Mouse (Mus musculus): ENCODE data around the gene Slco2a1. TPM values are rescaled to one million over a fixed set of nuclear protein-coding genes. Genes with fewer than 3 reads are reported as not detected.

Gene Slco2a1
- polyA plus RNA-seq, 2 experiments = 5.1 to 7.2 TPM

GRCm38 (mm10) chr9:103112471-103113271 lies 124.2 kb downstream of the Slco2a1 start:
- Histone ChIP-seq H3K4me1 (ENCODE audit: control insufficient read depth, insufficient read depth, low read length) (peaks cover 12% of the 10 kb centered on the region), H3K27me3 (ENCODE audit: control insufficient read depth, insufficient read depth, low read length) (peaks cover 35% of the 10 kb centered on the region), H3K4me2 (replicated peaks; ENCODE audit: low read depth, low read length, severe bottlenecking) (peak overlapping the region; percentile 94), H3K9ac (ENCODE audit: low read depth, low read length, severe bottlenecking) (peak overlapping the region; percentile 69), H3K36me3 (ENCODE audit: control insufficient read depth, insufficient read depth, low read length) (no peaks in the 10 kb centered on the region), H3K9me3 (ENCODE audit: control insufficient read depth, low read length) (no peaks in the 10 kb centered on the region), H3K27ac (replicated peaks; ENCODE audit: low read depth, low read length) (no peak overlapping the region), H3K4me3 (replicated peaks; ENCODE audit: low read length) (peak overlapping the region; percentile 71)
- TF ChIP-seq POLR2A (IDR thresholded peaks at IDR 0.05; ENCODE audit: borderline replicate concordance, extremely low read depth, insufficient read depth, insufficient read length) = no peak
- DNase-seq (ENCODE audit: low spot score) (no peak), ATAC-seq (ENCODE audit: low FRiP score, low read depth) (no peak)
- WGBS = 4% methylated on average over 35 of the region's 35 CpGs

GRCm38 (mm10) chr9:103113351-103113750 lies 124.8 kb downstream of the Slco2a1 start:
- Histone ChIP-seq H3K9ac (ENCODE audit: low read depth, low read length, severe bottlenecking) (no peak overlapping the region), H3K9me3 (ENCODE audit: control insufficient read depth, low read length) (no peaks in the 10 kb centered on the region), H3K4me2 (replicated peaks; ENCODE audit: low read depth, low read length, severe bottlenecking) (0 out of 2 replicates have a peak overlapping the region, but pooled peaks have one; percentile 94), H3K36me3 (ENCODE audit: control insufficient read depth, insufficient read depth, low read length) (no peaks in the 10 kb centered on the region), H3K27ac (replicated peaks; ENCODE audit: low read depth, low read length) (no peak overlapping the region), H3K4me1 (ENCODE audit: control insufficient read depth, insufficient read depth, low read length) (peaks cover 12% of the 10 kb centered on the region), H3K27me3 (ENCODE audit: control insufficient read depth, insufficient read depth, low read length) (peaks cover 35% of the 10 kb centered on the region), H3K4me3 (replicated peaks; ENCODE audit: low read length) (no peak overlapping the region)
- DNase-seq (ENCODE audit: low spot score) = no peak
- TF ChIP-seq POLR2A (IDR thresholded peaks at IDR 0.05; ENCODE audit: borderline replicate concordance, extremely low read depth, insufficient read depth, insufficient read length) = no peak
- 45% methylated on average over 10 of the region's 11 CpGs for WGBS
- no peak for ATAC-seq (ENCODE audit: low FRiP score, low read depth)

GRCm38 (mm10) chr9:103114326-103114725 lies 125.8 kb downstream of the Slco2a1 start:
- H3K9me3 ChIP-seq (ENCODE audit: control insufficient read depth, low read length) = no peaks in the 10 kb centered on the region
- no peak for ATAC-seq (ENCODE audit: low FRiP score, low read depth)
- H3K27ac ChIP-seq (replicated peaks; ENCODE audit: low read depth, low read length) = no peak overlapping the region
- TF ChIP-seq POLR2A (IDR thresholded peaks at IDR 0.05; ENCODE audit: borderline replicate concordance, extremely low read depth, insufficient read depth, insufficient read length) = no peak
- H3K4me3 ChIP-seq (replicated peaks; ENCODE audit: low read length) = no peak overlapping the region
- 64% methylated on average over 8 of the region's 8 CpGs for WGBS
- H3K9ac ChIP-seq (ENCODE audit: low read depth, low read length, severe bottlenecking) = no peak overlapping the region
- no peaks in the 10 kb centered on the region for H3K36me3 ChIP-seq (ENCODE audit: control insufficient read depth, insufficient read depth, low read length)
- peaks cover 9% of the 10 kb centered on the region for H3K4me1 ChIP-seq (ENCODE audit: control insufficient read depth, insufficient read depth, low read length)
- DNase-seq (ENCODE audit: low spot score) = no peak
- H3K27me3 ChIP-seq (ENCODE audit: control insufficient read depth, insufficient read depth, low read length) = peaks cover 35% of the 10 kb centered on the region
- no peak overlapping the region for H3K4me2 ChIP-seq (replicated peaks; ENCODE audit: low read depth, low read length, severe bottlenecking)

GRCm38 (mm10) chr9:103114901-103115300 lies 126.4 kb downstream of the Slco2a1 start:
- Histone ChIP-seq H3K4me3 (replicated peaks; ENCODE audit: low read length) (no peak overlapping the region), H3K27me3 (ENCODE audit: control insufficient read depth, insufficient read depth, low read length) (peaks cover 30% of the 10 kb centered on the region), H3K36me3 (ENCODE audit: control insufficient read depth, insufficient read depth, low read length) (no peaks in the 10 kb centered on the region), H3K9ac (ENCODE audit: low read depth, low read length, severe bottlenecking) (no peak overlapping the region), H3K4me2 (replicated peaks; ENCODE audit: low read depth, low read length, severe bottlenecking) (no peak overlapping the region), H3K9me3 (ENCODE audit: control insufficient read depth, low read length) (no peaks in the 10 kb centered on the region), H3K27ac (replicated peaks; ENCODE audit: low read depth, low read length) (no peak overlapping the region), H3K4me1 (ENCODE audit: control insufficient read depth, insufficient read depth, low read length) (peaks cover 9% of the 10 kb centered on the region)
- no peak for ATAC-seq (ENCODE audit: low FRiP score, low read depth)
- 91% methylated on average over 13 of the region's 13 CpGs for WGBS
- no peak for DNase-seq (ENCODE audit: low spot score)
- no peak for TF ChIP-seq POLR2A (IDR thresholded peaks at IDR 0.05; ENCODE audit: borderline replicate concordance, extremely low read depth, insufficient read depth, insufficient read length)

GRCm38 (mm10) chr9:103116941-103117340 lies 128.4 kb downstream of the Slco2a1 start:
- H3K4me1 ChIP-seq (ENCODE audit: control insufficient read depth, insufficient read depth, low read length) = peaks cover 9% of the 10 kb centered on the region; the same call in 1 of the 2 replicates
- no peak for DNase-seq (ENCODE audit: low spot score)
- 81% methylated on average over 4 of the region's 4 CpGs for WGBS
- H3K27me3 ChIP-seq (ENCODE audit: control insufficient read depth, insufficient read depth, low read length) = peaks cover 23% of the 10 kb centered on the region
- no peak for TF ChIP-seq POLR2A (IDR thresholded peaks at IDR 0.05; ENCODE audit: borderline replicate concordance, extremely low read depth, insufficient read depth, insufficient read length)
- no peak overlapping the region for H3K4me2 ChIP-seq (replicated peaks; ENCODE audit: low read depth, low read length, severe bottlenecking)
- H3K9me3 ChIP-seq (ENCODE audit: control insufficient read depth, low read length) = no peaks in the 10 kb centered on the region
- H3K9ac ChIP-seq (ENCODE audit: low read depth, low read length, severe bottlenecking) = no peak overlapping the region
- no peak for ATAC-seq (ENCODE audit: low FRiP score, low read depth)
- H3K27ac ChIP-seq (replicated peaks; ENCODE audit: low read depth, low read length) = no peak overlapping the region
- no peaks in the 10 kb centered on the region for H3K36me3 ChIP-seq (ENCODE audit: control insufficient read depth, insufficient read depth, low read length)
- H3K4me3 ChIP-seq (replicated peaks; ENCODE audit: low read length) = no peak overlapping the region
